Mouse (Mus musculus): Measurements from ENCODE around the gene 9430015G10Rik.
"Not testable (repeated sequence)": the region's sequence is repeated elsewhere in the genome, so short reads cannot be mapped to it uniquely, and the experiment has no call there.

The 9430015G10Rik gene

GRCm38 (mm10) chr4:156097770-156098366 is 11.9 kb upstream of the 9430015G10Rik start:
- DNase-seq (ENCODE audit: low spot score) = no peak

GRCm38 (mm10) chr4:156099427-156099826 is 10.4 kb upstream of the 9430015G10Rik start:
- no peak for DNase-seq (ENCODE audit: low spot score)

GRCm38 (mm10) chr4:156100501-156100900 is 9.3 kb upstream of the 9430015G10Rik start:
- DNase-seq (ENCODE audit: low spot score) = no peak

GRCm38 (mm10) chr4:156101481-156101903 is 8.3 kb upstream of the 9430015G10Rik start:
- DNase-seq (ENCODE audit: low spot score) = no peak

- no peak for DNase-seq (ENCODE audit: low spot score)
Measured at GRCm38 (mm10) chr4:156103342-156103741, 6.4 kb upstream of the 9430015G10Rik start.

- peak; percentile 58 for DNase-seq (ENCODE audit: low spot score)
Measured at GRCm38 (mm10) chr4:156108606-156109546, 906 bp upstream of the 9430015G10Rik start.

GRCm38 (mm10) chr4:156124077-156124476 is 14.3 kb downstream of the 9430015G10Rik start:
- DNase-seq (ENCODE audit: low spot score) = no peak

GRCm38 (mm10) chr4:156125393-156125792 is 15.6 kb downstream of the 9430015G10Rik start:
- DNase-seq (ENCODE audit: low spot score) = no peak

- DNase-seq (ENCODE audit: low spot score) = no peak
Measured at GRCm38 (mm10) chr4:156126841-156127240, 17.1 kb downstream of the 9430015G10Rik start.

GRCm38 (mm10) chr4:156128746-156129145 is 19.0 kb downstream of the 9430015G10Rik start:
- no peak for DNase-seq (ENCODE audit: low spot score)

GRCm38 (mm10) chr4:156130436-156130835 is 20.7 kb downstream of the 9430015G10Rik start, which contains the start of gene Rnf223:
TSS of gene Rnf223 (plus strand) at chr4:156130513.
- no peak for DNase-seq (ENCODE audit: low spot score)

- DNase-seq (ENCODE audit: low spot score) = no peak
Measured at GRCm38 (mm10) chr4:156130940-156131339, 21.2 kb downstream of the 9430015G10Rik start.

GRCm38 (mm10) chr4:156133334-156133733 is 23.6 kb downstream of the 9430015G10Rik start:
- DNase-seq (ENCODE audit: low spot score) = no peak

GRCm38 (mm10) chr4:156133943-156134605 is 24.3 kb downstream of the 9430015G10Rik start:
- DNase-seq (ENCODE audit: low spot score) = no peak

- no peak for DNase-seq (ENCODE audit: low spot score)
Measured at GRCm38 (mm10) chr4:156135112-156135511, 25.3 kb downstream of the 9430015G10Rik start.

GRCm38 (mm10) chr4:156135801-156136200 is 26.0 kb downstream of the 9430015G10Rik start:
- no peak for DNase-seq (ENCODE audit: low spot score)

GRCm38 (mm10) chr4:156136285-156137100 is 26.7 kb downstream of the 9430015G10Rik start:
- DNase-seq (ENCODE audit: low spot score) = no peak

GRCm38 (mm10) chr4:156150887-156151286 is 41.1 kb downstream of the 9430015G10Rik start:
- DNase-seq (ENCODE audit: low spot score) = not testable (repeated sequence)

- DNase-seq (ENCODE audit: low spot score) = no peak
Measured at GRCm38 (mm10) chr4:156154771-156155170, 45.0 kb downstream of the 9430015G10Rik start.

GRCm38 (mm10) chr4:156166477-156166876 is 56.7 kb downstream of the 9430015G10Rik start:
- DNase-seq (ENCODE audit: low spot score) = no peak

- no peak for DNase-seq (ENCODE audit: low spot score)
Measured at GRCm38 (mm10) chr4:156168611-156169010, 58.8 kb downstream of the 9430015G10Rik start.

GRCm38 (mm10) chr4:156169129-156169528 is 59.3 kb downstream of the 9430015G10Rik start:
- DNase-seq (ENCODE audit: low spot score) = no peak
